Mouse (Mus musculus): Measurements from ENCODE around the gene Etl4.

GRCm38 (mm10) chr2:20770171-20770570 lies 860.6 kb downstream of the Etl4 start:
- no peak for TF ChIP-seq CTCF (IDR thresholded peaks at IDR 0.05; ENCODE audit: low read depth)
- no peak for TF ChIP-seq EP300 (IDR thresholded peaks at IDR 0.05; ENCODE audit: low read depth)

All from heart, postnatal 0 days (tissue).